Mouse (Mus musculus): Measurements from ENCODE around the gene Bicd2. TPM values are rescaled to one million over a fixed set of nuclear protein-coding genes. Genes with fewer than 3 reads are reported as not detected.
"Not testable (repeated sequence)": the region's sequence is repeated elsewhere in the genome, so short reads cannot be mapped to it uniquely, and the experiment has no call there.

The Bicd2 gene
- polyA plus RNA-seq, 1 experiment, result 17.6 TPM

DNA sequence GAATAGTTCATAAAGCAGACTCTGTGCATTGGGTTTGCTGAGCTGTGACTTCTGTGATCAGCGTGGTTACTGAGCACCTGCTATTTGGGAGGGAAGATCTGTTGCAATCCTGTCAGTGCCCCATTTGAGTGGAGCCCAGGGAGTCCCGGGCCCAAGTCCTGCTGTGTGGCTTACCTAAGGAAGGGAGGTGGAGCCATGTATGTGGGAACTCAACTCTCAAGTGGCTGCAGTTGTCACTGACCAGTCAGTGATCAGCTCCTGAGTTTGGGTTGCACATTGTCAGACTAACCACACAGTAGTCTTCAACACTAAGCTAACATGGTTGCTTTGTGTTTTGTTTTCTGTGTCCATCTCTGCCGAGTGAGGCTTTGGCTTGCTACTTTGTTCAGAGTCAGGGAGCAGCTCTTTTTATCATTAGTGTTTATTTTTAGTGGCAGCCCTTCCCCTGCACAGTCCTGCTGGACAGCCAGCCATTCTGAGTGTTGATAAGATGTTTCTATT is 19.6 kb downstream of the Bicd2 start:
- H3K27ac ChIP-seq (ENCODE audit: insufficient read depth, low read depth, low read length), result peak overlapping the region; percentile 88
- H3K4me3 ChIP-seq (ENCODE audit: insufficient read depth, low read depth, low read length), result no peak overlapping the region
- whole genome bisulfite sequencing, result 19% methylated on average over 3 of the region's 3 CpGs
- TF ChIP-seq CTCF (conservative IDR thresholded peaks at IDR 0.05; ENCODE audit: insufficient read depth, insufficient read length, low read depth, low read length) (no peak), POLR2A (IDR thresholded peaks at IDR 0.05; ENCODE audit: low read depth, low read length) (no peak)
- H3K36me3 ChIP-seq (ENCODE audit: control insufficient read depth, insufficient read depth, low read length), result no peaks in the 10 kb centered on the region
- no peaks in the 10 kb centered on the region for H3K27me3 ChIP-seq (replicated peaks; ENCODE audit: control insufficient read depth, insufficient read depth, low read length)
- peaks cover 29% of the 10 kb centered on the region for H3K4me1 ChIP-seq (ENCODE audit: control insufficient read depth, insufficient read depth, low read length)
- DNase-seq, result peak; percentile 54

DNA sequence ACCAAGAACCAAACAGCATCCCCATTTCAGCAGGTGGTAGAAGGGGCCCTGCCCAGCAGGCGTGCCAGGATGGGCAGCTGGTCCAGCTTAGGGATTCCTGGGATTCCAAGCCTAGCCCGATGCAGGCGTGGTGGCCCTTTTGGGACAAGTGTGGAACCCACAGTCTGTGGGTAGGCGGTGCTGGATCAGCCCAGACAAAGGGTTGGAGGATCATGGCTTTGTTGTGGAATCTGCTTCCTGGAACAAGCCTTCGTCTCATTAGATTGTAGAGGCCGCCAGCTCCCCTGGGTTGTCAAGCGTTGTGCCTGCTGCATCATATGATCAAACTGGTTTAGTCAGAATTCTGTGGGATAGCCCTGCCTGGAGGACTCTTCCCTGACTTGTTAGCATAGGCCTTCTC is 21.0 kb downstream of the Bicd2 start:
- peak overlapping the region; percentile 34; the same call in 1 of the 2 replicates for H3K27ac ChIP-seq (ENCODE audit: insufficient read depth, low read depth, low read length)
- WGBS, result 58% methylated on average over 7 of the region's 7 CpGs

DNA sequence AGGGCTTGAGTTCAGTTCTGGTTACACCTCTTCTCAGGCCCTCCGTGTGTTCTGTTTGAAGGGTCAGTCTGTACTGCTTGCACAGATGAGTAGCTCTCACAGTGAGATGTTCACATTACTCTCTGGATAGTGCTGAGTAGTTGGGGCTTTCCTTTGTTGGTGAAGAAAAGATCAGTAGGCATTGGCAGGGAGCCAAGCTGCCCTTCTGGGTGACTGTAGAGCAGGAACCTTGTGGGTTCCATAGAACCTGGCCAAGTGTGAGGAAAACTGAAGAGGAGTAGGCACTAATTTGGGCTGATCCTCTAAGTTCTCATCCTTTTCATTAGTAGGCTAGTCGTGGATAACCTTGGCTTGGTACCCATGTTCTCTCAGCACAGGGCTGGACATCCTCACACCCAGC is 21.4 kb downstream of the Bicd2 start:
- H3K4me3 ChIP-seq (ENCODE audit: insufficient read depth, low read depth, low read length), result no peak overlapping the region
- peaks cover 33% of the 10 kb centered on the region for H3K4me1 ChIP-seq (ENCODE audit: control insufficient read depth, insufficient read depth, low read length)
- no peaks in the 10 kb centered on the region for H3K36me3 ChIP-seq (ENCODE audit: control insufficient read depth, insufficient read depth, low read length)
- DNase-seq, result peak; percentile 44
- no peaks in the 10 kb centered on the region for H3K27me3 ChIP-seq (replicated peaks; ENCODE audit: control insufficient read depth, insufficient read depth, low read length)
- TF ChIP-seq CTCF (conservative IDR thresholded peaks at IDR 0.05; ENCODE audit: insufficient read depth, insufficient read length, low read depth, low read length) (no peak), POLR2A (IDR thresholded peaks at IDR 0.05; ENCODE audit: low read depth, low read length) (no peak)
- H3K27ac ChIP-seq (ENCODE audit: insufficient read depth, low read depth, low read length), result 0 out of 2 replicates have a peak overlapping the region, but pooled peaks have one; percentile 34
- 68% methylated on average over 2 of the region's 2 CpGs for WGBS

More for the DNA sequence above, 21.0 kb downstream of the Bicd2 start:
- H3K4me3 ChIP-seq (ENCODE audit: insufficient read depth, low read depth, low read length), result no peak overlapping the region
- TF ChIP-seq POLR2A (IDR thresholded peaks at IDR 0.05; ENCODE audit: low read depth, low read length) (no peak), CTCF (conservative IDR thresholded peaks at IDR 0.05; ENCODE audit: insufficient read depth, insufficient read length, low read depth, low read length) (no peak)
- no peaks in the 10 kb centered on the region for H3K27me3 ChIP-seq (replicated peaks; ENCODE audit: control insufficient read depth, insufficient read depth, low read length)
- DNase-seq, result no peak
- H3K36me3 ChIP-seq (ENCODE audit: control insufficient read depth, insufficient read depth, low read length), result no peaks in the 10 kb centered on the region
- peaks cover 33% of the 10 kb centered on the region for H3K4me1 ChIP-seq (ENCODE audit: control insufficient read depth, insufficient read depth, low read length)

DNA sequence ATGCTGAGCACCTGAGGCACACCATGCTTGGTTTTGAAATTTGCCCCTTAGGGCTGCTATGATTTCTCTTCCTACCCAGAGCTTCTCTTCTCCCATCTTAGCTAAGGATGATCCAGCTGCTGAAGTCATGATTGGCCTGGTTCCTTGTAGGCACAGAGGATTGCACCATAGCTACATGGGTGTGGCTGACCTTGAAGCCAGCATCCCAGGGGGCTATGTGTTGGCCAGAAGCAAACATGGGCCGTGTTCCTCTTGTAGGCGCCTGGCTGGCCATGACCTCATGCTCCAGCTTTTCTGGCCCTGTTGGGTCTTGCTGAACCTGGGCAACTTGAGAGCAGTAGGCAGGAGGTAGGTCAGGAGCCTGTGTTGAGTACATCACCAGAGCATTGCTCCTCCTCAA is 23.3 kb downstream of the Bicd2 start:
- no peaks in the 10 kb centered on the region for H3K27me3 ChIP-seq (replicated peaks; ENCODE audit: control insufficient read depth, insufficient read depth, low read length)
- H3K4me3 ChIP-seq (ENCODE audit: insufficient read depth, low read depth, low read length), result no peak overlapping the region
- no peak overlapping the region for H3K27ac ChIP-seq (ENCODE audit: insufficient read depth, low read depth, low read length)
- no peak for TF ChIP-seq CTCF (conservative IDR thresholded peaks at IDR 0.05; ENCODE audit: insufficient read depth, insufficient read length, low read depth, low read length)
- no peak for TF ChIP-seq POLR2A (IDR thresholded peaks at IDR 0.05; ENCODE audit: low read depth, low read length)
- peaks cover 34% of the 10 kb centered on the region for H3K4me1 ChIP-seq (ENCODE audit: control insufficient read depth, insufficient read depth, low read length)
- no peaks in the 10 kb centered on the region for H3K36me3 ChIP-seq (ENCODE audit: control insufficient read depth, insufficient read depth, low read length)
- peak; percentile 52 for DNase-seq
- 39% methylated on average over 2 of the region's 2 CpGs for WGBS

DNA sequence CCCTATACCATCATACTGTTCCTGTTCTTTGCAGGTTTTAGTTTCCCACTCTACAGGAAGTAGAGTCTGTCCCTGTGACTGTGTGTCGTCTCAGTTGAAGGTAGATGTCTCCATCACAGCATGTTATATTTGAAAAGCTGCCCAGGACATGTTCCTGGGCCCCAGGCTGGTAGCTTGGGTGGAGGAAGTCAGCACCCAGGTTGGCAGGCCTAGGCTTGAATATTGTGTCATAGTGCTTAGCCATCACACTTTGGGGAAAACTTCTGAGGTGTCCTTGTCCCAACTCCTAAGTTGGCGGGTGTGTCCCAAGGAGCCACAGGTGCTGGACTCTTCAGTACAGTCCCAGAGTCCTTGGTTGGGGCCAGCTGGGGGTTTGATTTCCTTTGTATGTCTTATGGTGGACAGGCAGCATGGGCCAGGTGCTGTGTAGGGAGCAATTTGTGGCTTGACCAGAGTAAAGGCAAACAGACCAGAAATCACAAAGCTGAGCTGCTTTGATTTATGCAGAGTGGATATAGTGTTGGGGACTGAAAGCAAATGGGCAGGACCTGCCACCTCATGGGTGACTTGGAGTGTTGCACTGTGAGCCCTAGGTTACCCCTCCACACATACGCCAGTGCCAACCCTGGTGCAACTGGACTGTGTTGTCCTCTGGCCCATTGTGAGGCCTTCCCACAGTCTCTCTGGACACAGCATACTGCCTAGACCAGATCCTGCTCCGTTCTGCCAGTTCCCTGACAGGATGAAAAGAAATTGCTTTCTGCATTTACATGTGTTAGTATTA is 26.5 kb downstream of the Bicd2 start:
- Histone ChIP-seq H3K27ac (ENCODE audit: insufficient read depth, low read depth, low read length) (no peak overlapping the region), H3K4me1 (ENCODE audit: control insufficient read depth, insufficient read depth, low read length) (peaks cover 38% of the 10 kb centered on the region), H3K4me3 (ENCODE audit: insufficient read depth, low read depth, low read length) (no peak overlapping the region), H3K36me3 (ENCODE audit: control insufficient read depth, insufficient read depth, low read length) (no peaks in the 10 kb centered on the region), H3K27me3 (replicated peaks; ENCODE audit: control insufficient read depth, insufficient read depth, low read length) (no peaks in the 10 kb centered on the region)
- WGBS, result 74% methylated on average over 4 of the region's 4 CpGs
- no peak for DNase-seq
- TF ChIP-seq CTCF (conservative IDR thresholded peaks at IDR 0.05; ENCODE audit: insufficient read depth, insufficient read length, low read depth, low read length) (no peak), POLR2A (IDR thresholded peaks at IDR 0.05; ENCODE audit: low read depth, low read length) (no peak)

DNA sequence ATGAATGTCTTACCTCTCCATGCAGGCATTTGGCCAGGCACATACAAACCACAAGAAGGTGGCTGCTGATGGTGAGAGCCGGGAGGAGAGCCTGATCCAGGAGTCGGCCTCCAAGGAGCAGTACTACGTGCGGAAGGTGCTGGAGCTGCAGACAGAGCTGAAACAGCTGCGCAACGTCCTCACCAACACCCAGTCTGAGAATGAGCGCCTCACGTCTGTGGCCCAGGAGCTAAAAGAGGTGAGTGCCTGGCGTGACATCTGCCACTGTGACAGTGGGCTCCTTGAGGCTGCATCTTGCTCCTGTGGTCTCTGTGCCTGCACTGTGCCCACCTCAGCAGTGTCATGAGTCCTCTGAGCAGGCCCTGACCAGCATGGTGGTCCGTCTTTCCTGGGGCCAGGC is 28.0 kb downstream of the Bicd2 start:
- no peaks in the 10 kb centered on the region for H3K27me3 ChIP-seq (replicated peaks; ENCODE audit: control insufficient read depth, insufficient read depth, low read length)
- H3K4me1 ChIP-seq (ENCODE audit: control insufficient read depth, insufficient read depth, low read length), result peaks cover 30% of the 10 kb centered on the region
- no peaks in the 10 kb centered on the region for H3K36me3 ChIP-seq (ENCODE audit: control insufficient read depth, insufficient read depth, low read length)
- no peak overlapping the region for H3K4me3 ChIP-seq (ENCODE audit: insufficient read depth, low read depth, low read length)
- H3K27ac ChIP-seq (ENCODE audit: insufficient read depth, low read depth, low read length), result no peak overlapping the region
- 92% methylated on average over 10 of the region's 10 CpGs for WGBS
- no peak for TF ChIP-seq POLR2A (IDR thresholded peaks at IDR 0.05; ENCODE audit: low read depth, low read length)
- no peak for TF ChIP-seq CTCF (conservative IDR thresholded peaks at IDR 0.05; ENCODE audit: insufficient read depth, insufficient read length, low read depth, low read length)
- DNase-seq, result no peak

DNA sequence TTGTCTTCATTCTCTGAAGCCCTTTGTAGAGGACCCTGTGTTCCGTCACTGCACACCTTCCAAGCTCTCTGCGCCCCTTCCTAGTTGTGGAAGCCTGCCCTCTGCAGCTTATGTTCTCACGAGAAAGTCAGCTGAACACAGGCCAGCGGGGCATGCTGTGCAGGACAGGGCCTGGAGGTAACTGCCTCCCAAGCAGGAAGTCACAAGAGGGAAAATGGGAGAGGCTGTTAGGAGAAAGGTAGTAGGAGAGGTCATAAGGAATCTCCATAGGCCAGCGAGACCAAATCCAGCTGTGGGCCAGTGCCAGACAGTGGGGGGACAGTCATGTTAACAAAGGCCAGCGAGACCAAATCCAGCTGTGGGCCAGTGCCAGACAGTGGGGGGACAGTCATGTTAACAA is 28.8 kb downstream of the Bicd2 start:
- Histone ChIP-seq H3K27ac (ENCODE audit: insufficient read depth, low read depth, low read length) (peak overlapping the region; percentile 32; the same call in 1 of the 2 replicates), H3K4me1 (ENCODE audit: control insufficient read depth, insufficient read depth, low read length) (peaks cover 26% of the 10 kb centered on the region; the same call in 1 of the 2 replicates)
- H3K4me3 ChIP-seq (ENCODE audit: insufficient read depth, low read depth, low read length); H3K27me3 ChIP-seq (replicated peaks; ENCODE audit: control insufficient read depth, insufficient read depth, low read length); H3K36me3 ChIP-seq (ENCODE audit: control insufficient read depth, insufficient read depth, low read length): not testable (repeated sequence)
- DNase-seq, result peak; percentile 43
- 70% methylated on average over 6 of the region's 6 CpGs for WGBS

DNA sequence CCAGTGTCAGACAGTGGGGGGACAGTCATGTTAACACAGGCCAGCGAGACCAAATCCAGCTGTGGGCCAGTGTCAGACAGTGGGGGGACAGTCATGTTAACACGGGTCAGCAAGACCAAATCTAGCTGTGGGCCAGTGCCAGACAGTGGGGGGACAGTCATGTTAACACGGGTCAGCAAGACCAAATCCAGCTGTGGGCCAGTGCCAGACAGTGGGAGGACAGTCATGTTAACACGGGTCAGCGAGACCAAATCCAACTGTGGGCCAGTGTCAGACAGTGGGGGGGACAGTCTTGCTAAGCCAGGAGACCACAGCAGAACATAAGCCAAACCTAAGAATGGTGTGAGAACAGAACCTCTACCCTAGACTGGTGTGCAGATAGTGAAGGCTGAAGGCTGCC is 29.5 kb downstream of the Bicd2 start:
- Histone ChIP-seq H3K27ac (ENCODE audit: insufficient read depth, low read depth, low read length) (peak overlapping the region; percentile 85), H3K4me1 (ENCODE audit: control insufficient read depth, insufficient read depth, low read length) (peaks cover 26% of the 10 kb centered on the region; the same call in 1 of the 2 replicates)
- not testable (repeated sequence) for H3K36me3 ChIP-seq (ENCODE audit: control insufficient read depth, insufficient read depth, low read length); H3K27me3 ChIP-seq (replicated peaks; ENCODE audit: control insufficient read depth, insufficient read depth, low read length); H3K4me3 ChIP-seq (ENCODE audit: insufficient read depth, low read depth, low read length)
- peak; percentile 39 for DNase-seq
- 38% methylated on average over 5 of the region's 5 CpGs for WGBS
